Mouse (Mus musculus): Measurements from ENCODE around the gene Rassf7. TPM values are rescaled to one million over a fixed set of nuclear protein-coding genes. Genes with fewer than 3 reads are reported as not detected.

Gene Rassf7
- polyA plus RNA-seq, 1 experiment from 2014 or later: 84.2 TPM

DNA sequence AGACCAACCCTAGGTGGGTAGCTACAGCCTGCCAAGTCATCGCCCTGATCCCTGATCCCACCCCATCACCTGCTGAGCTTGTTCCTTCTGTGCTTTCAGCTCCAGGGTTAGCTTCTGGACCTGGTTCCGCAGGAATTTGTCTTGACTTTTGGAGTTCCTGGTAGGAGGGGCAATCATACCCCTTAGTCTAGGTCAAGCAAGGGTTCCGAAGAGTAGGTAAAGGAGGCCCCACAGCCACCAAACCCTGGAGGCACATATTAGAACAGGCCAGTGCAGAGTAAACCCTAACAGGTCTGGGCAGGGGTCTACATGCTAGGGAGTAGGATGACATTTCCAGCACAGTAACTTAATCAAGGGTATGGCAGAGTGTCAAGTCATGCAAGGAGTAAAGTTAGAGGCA, 2.5 kb upstream of the Rassf7 start:
- H3K27me3 ChIP-seq (ENCODE audit: control insufficient read depth, insufficient read depth, low read length): no peaks in the 10 kb centered on the region
- no peaks in the 10 kb centered on the region for H3K36me3 ChIP-seq (ENCODE audit: control insufficient read depth, insufficient read depth, low read length)
- 57% methylated on average over 3 of the region's 3 CpGs for WGBS
- TF ChIP-seq EP300 (optimal IDR thresholded peaks at IDR 0.05) (peak; percentile 47), CTCF (IDR thresholded peaks at IDR 0.05; ENCODE audit: low read depth) (no peak)
- ATAC-seq (ENCODE audit: low FRiP score, low TSS enrichment): no peak
- no peak overlapping the region for H3K4me2 ChIP-seq (replicated peaks; ENCODE audit: low read depth)
- no peaks in the 10 kb centered on the region for H3K9me3 ChIP-seq (ENCODE audit: control insufficient read depth, low read length)
- no peaks in the 10 kb centered on the region; the same call in none of the 2 replicates for H3K4me1 ChIP-seq (replicated peaks; ENCODE audit: control insufficient read depth, insufficient read depth)
- H3K4me3 ChIP-seq (ENCODE audit: low read depth, low read length): no peak overlapping the region
- H3K27ac ChIP-seq (replicated peaks): peak overlapping the region; percentile 76
- no peak overlapping the region for H3K9ac ChIP-seq (ENCODE audit: low read length)
- no peak for DNase-seq (ENCODE audit: low spot score)

DNA sequence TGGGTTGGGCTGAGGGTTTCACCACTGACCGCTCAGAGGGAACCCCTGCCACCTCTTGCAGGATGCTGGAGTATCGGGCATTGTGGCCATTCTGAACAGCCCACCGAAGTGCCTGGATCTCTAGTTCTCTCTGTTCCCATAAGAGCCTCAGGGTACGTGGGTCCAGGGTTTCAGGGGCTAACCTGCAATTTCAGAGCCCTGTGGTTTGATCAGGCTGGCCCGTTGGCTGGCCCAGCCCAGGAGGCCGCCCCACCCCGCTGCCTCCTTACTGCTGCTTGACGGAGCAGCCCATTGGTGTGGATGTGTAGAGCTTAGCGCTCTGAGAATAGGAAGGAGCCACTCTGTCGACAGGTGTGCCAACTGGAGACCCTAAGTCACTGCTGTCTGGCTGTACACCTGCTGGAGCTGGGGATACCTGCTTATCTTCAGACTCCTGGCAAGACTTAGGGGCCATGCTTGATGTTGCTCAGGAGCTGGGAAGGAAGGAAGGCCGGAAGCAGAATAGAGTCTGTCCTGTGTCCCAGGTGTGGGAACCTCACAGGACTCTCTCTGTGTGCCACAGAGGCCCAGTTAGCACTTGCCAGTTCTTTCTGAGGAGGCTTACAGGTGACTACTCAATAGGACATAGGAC, 1.9 kb upstream of the Rassf7 start, which contains the start of gene Lmntd2:
TSS of gene Lmntd2 (minus strand) at position 476 of the 631 bp plus-strand sequence.
- WGBS: 78% methylated on average over 11 of the region's 11 CpGs
- no peak within 1 kb of the TSS for H3K9ac ChIP-seq (ENCODE audit: low read length)
- H3K27ac ChIP-seq (replicated peaks): peak within 1 kb of the TSS; percentile 76
- H3K27me3 ChIP-seq (ENCODE audit: control insufficient read depth, insufficient read depth, low read length): no peaks in the 10 kb centered on the region
- TF ChIP-seq CTCF (IDR thresholded peaks at IDR 0.05; ENCODE audit: low read depth) (no peak), EP300 (optimal IDR thresholded peaks at IDR 0.05) (no peak)
- no peaks in the 10 kb centered on the region; the same call in none of the 2 replicates for H3K4me1 ChIP-seq (replicated peaks; ENCODE audit: control insufficient read depth, insufficient read depth)
- H3K4me2 ChIP-seq (replicated peaks; ENCODE audit: low read depth): peak within 1 kb of the TSS; percentile 95
- H3K36me3 ChIP-seq (ENCODE audit: control insufficient read depth, insufficient read depth, low read length): no peaks in the 10 kb centered on the region
- no peaks in the 10 kb centered on the region for H3K9me3 ChIP-seq (ENCODE audit: control insufficient read depth, low read length)
- no peak for DNase-seq (ENCODE audit: low spot score)
- peak within 1 kb of the TSS; percentile 60 for H3K4me3 ChIP-seq (ENCODE audit: low read depth, low read length)
- ATAC-seq (ENCODE audit: low FRiP score, low TSS enrichment): no peak

DNA sequence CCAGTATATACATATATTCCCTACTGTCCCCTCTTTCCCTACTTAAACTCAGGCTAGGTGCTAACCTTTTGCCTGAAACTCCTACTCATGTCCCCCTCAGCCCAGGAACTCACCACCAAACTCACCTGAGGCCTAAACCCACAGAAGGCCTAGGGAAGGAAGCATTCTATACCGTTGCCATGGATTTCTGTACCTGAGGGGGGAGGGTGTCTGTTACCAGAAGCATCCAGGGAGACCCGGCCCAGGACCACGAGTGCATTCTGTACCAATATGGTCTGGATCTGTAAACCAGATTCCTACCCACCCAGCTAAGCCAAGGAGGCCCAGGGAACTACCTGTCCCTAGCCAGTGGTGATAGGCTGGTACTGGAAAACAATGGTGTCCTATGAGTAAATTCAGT, 1.4 kb upstream of the Rassf7 start:
- DNase-seq (ENCODE audit: low spot score) (no peak), ATAC-seq (ENCODE audit: low FRiP score, low TSS enrichment) (no peak)
- WGBS: 60% methylated on average over 3 of the region's 3 CpGs
- peak overlapping the region; percentile 76 for H3K27ac ChIP-seq (replicated peaks)
- no peaks in the 10 kb centered on the region for H3K9me3 ChIP-seq (ENCODE audit: control insufficient read depth, low read length)
- no peaks in the 10 kb centered on the region; the same call in none of the 2 replicates for H3K4me1 ChIP-seq (replicated peaks; ENCODE audit: control insufficient read depth, insufficient read depth)
- H3K4me2 ChIP-seq (replicated peaks; ENCODE audit: low read depth): no peak overlapping the region
- no peaks in the 10 kb centered on the region for H3K27me3 ChIP-seq (ENCODE audit: control insufficient read depth, insufficient read depth, low read length)
- no peak overlapping the region for H3K9ac ChIP-seq (ENCODE audit: low read length)
- no peaks in the 10 kb centered on the region for H3K36me3 ChIP-seq (ENCODE audit: control insufficient read depth, insufficient read depth, low read length)
- no peak overlapping the region for H3K4me3 ChIP-seq (ENCODE audit: low read depth, low read length)
- TF ChIP-seq EP300 (optimal IDR thresholded peaks at IDR 0.05) (no peak), CTCF (IDR thresholded peaks at IDR 0.05; ENCODE audit: low read depth) (no peak)

DNA sequence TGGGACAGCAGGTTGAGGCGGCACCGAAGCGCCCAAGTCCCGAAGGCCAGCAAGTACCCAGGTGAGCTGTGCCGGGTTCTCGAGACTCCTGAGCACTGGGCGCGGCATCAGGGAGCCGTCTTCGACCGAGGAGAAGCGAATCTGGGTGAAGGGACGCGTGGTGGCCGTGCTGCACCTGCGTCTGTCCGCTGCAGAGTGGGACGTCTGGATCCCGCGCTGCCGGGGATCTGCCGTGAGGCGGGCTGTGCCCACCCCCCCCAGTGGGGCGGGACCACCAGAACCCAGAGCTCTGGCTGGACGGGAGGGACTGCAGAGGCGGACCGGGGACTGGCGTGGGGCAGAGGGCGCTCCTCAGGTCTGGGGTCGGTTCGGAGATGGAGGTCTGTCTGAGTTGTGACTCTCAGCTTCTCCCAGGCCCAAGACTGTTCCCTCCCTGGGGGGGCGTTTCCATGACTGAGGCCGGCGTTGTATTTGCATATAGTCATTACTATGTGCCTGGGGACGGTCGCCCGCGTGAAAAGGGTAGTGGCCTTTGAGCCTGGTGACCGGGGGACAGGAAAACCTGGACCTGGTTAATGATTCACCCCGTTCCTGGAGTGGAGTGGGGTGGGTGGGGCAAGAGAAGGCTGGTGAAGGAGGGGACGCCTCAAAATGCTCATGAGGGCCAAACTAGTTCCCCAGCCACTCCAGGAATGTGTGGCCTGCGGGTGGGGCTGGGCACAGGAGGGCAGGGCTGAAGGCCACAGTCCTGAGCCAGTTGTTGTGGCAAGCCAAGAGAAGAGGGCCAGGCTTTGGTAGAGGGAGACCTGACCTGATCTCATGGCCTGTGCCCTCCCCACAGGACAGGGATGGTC, 447 bp downstream of the Rassf7 start:
- Histone ChIP-seq H3K27ac (replicated peaks) (peak overlapping the region; percentile 98), H3K36me3 (ENCODE audit: control insufficient read depth, insufficient read depth, low read length) (no peaks in the 10 kb centered on the region), H3K27me3 (ENCODE audit: control insufficient read depth, insufficient read depth, low read length) (no peaks in the 10 kb centered on the region), H3K9me3 (ENCODE audit: control insufficient read depth, low read length) (no peaks in the 10 kb centered on the region), H3K4me3 (ENCODE audit: low read depth, low read length) (peak overlapping the region; percentile 60), H3K4me2 (replicated peaks; ENCODE audit: low read depth) (peak overlapping the region; percentile 95), H3K9ac (ENCODE audit: low read length) (peak overlapping the region; percentile 79), H3K4me1 (replicated peaks; ENCODE audit: control insufficient read depth, insufficient read depth) (peaks cover 6% of the 10 kb centered on the region)
- WGBS: under 1% methylated on average over 40 of the region's 42 CpGs
- DNase-seq (ENCODE audit: low spot score) (peak; percentile 95), ATAC-seq (ENCODE audit: low FRiP score, low TSS enrichment) (peak; percentile 81)
- TF ChIP-seq CTCF (IDR thresholded peaks at IDR 0.05; ENCODE audit: low read depth) (peak; percentile 17; the same call in 1 of the 2 replicates), EP300 (optimal IDR thresholded peaks at IDR 0.05) (peak; percentile 41)

DNA sequence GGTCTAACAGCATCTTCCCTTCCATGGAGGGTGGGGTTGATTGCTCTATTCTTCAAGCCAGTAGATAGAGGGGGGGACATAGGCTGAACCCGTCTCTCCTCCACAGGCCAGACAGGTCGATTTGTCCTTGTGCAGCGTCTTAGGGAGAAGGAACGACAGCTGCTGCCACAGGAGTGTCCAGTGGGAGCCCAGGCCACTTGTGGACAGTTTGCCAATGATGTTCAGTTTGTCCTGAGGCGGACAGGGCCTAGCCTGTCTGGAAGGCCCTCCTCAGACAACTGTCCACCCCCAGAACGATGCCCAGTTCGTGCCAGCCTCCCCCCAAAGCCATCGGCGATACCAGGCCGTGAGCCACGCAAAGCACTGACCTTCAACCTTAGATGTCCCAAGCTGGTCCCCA, 1.2 kb downstream of the Rassf7 start:
- Histone ChIP-seq H3K4me3 (ENCODE audit: low read depth, low read length) (peak overlapping the region; percentile 60), H3K9ac (ENCODE audit: low read length) (peak overlapping the region; percentile 45; the same call in 1 of the 2 replicates), H3K4me2 (replicated peaks; ENCODE audit: low read depth) (peak overlapping the region; percentile 95), H3K36me3 (ENCODE audit: control insufficient read depth, insufficient read depth, low read length) (no peaks in the 10 kb centered on the region), H3K27ac (replicated peaks) (peak overlapping the region; percentile 26), H3K9me3 (ENCODE audit: control insufficient read depth, low read length) (no peaks in the 10 kb centered on the region), H3K4me1 (replicated peaks; ENCODE audit: control insufficient read depth, insufficient read depth) (peaks cover 6% of the 10 kb centered on the region), H3K27me3 (ENCODE audit: control insufficient read depth, insufficient read depth, low read length) (no peaks in the 10 kb centered on the region)
- no peak for ATAC-seq (ENCODE audit: low FRiP score, low TSS enrichment)
- no peak for DNase-seq (ENCODE audit: low spot score)
- WGBS: 68% methylated on average over 11 of the region's 11 CpGs
- no peak for TF ChIP-seq CTCF (IDR thresholded peaks at IDR 0.05; ENCODE audit: low read depth)
- no peak for TF ChIP-seq EP300 (optimal IDR thresholded peaks at IDR 0.05)
